Mouse (Mus musculus) midbrain, embryonic 14.5 days (tissue): Measurements from ENCODE around the gene Zbtb25. TPM values are rescaled to one million over a fixed set of nuclear protein-coding genes. Genes with fewer than 3 reads are reported as not detected.

Experiments
- ATAC-seq: fragments of 200-750 bp; cut with Nextera tagmentation; 2 replicates; pipeline ENCODE4 v1.8.0; 2017; ENCODE audit warnings: moderate number of reproducible peaks, moderate library complexity; ENCODE audit not compliant: low FRiP score, low TSS enrichment
- DNase-seq: peaks from one replicate; pipeline ENCODE4 v3.0.0-alpha.2; 2015
- H3K27ac ChIP-seq: fragments of 300-500 bp; sonication (generic); replicated peaks from 2 replicates; pipeline ENCODE4 v1.5.1; 2014; ENCODE audit warnings: mild to moderate bottlenecking, low read depth, low read length, moderate library complexity
- H3K27me3 ChIP-seq: fragments of 300-500 bp; sonication (generic); 2 replicates; pipeline ENCODE4 v1.6.1; 2014; ENCODE audit warnings: low read length, control low read depth, mixed read lengths; ENCODE audit not compliant: control insufficient read depth, insufficient read depth
- H3K36me3 ChIP-seq: fragments of 300-500 bp; sonication (generic); 2 replicates; pipeline ENCODE4 v1.6.1; 2014; ENCODE audit warnings: low read length, control low read depth; ENCODE audit not compliant: control insufficient read depth, insufficient read depth
- H3K4me1 ChIP-seq: fragments of 300-500 bp; sonication (generic); 2 replicates; pipeline ENCODE4 v1.6.1; 2014; ENCODE audit warnings: mild to moderate bottlenecking, antibody characterized with exemption, low read length, control low read depth; ENCODE audit not compliant: control insufficient read depth, insufficient read depth
- H3K4me2 ChIP-seq: fragments of 300-500 bp; sonication (generic); 2 replicates; pipeline ENCODE4 v1.6.1; 2014; ENCODE audit warnings: mild to moderate bottlenecking, low read length, moderate library complexity
- H3K4me3 ChIP-seq: fragments of 300-500 bp; sonication (generic); replicated peaks from 2 replicates; pipeline ENCODE4 v1.5.1; 2014; ENCODE audit warnings: low read depth, low read length
- H3K9ac ChIP-seq: fragments of 300-500 bp; sonication (generic); replicated peaks from 2 replicates; pipeline ENCODE4 v1.6.1; 2014; ENCODE audit warnings: mild to moderate bottlenecking, low read length, moderate library complexity
- H3K9me3 ChIP-seq: fragments of 300-500 bp; sonication (generic); 2 replicates; pipeline ENCODE4 v1.6.1; 2016; ENCODE audit warnings: low read length, control low read depth, mixed read lengths; ENCODE audit not compliant: control insufficient read depth
- WGBS: fragments of 180-500 bp; shearing (Covaris S2); extraction: QIAGEN DNeasy Blood & Tissue Kit; methylation state at CpG from one replicate; pipeline ENCODE4 v1.1.7; 2014; 5-methylcytosine and 5-hydroxymethylcytosine counted together
- polyA plus RNA-seq: library from polyadenylated mRNA; unstranded; fragments of >200 nt; fragmentation: Nextera tagmentation; extraction: Ambion mirVana; gene quantifications from 2 replicates; pipeline ENCODE4 v1.2.1, GENCODE M21; 2014

Zbtb25 gene
- polyA plus RNA-seq, 1 experiment from 2014 or later: 18.2 TPM

- H3K27me3 ChIP-seq: no peaks in the 10 kb centered on the region
- DNase-seq: no peak
- H3K9me3 ChIP-seq: no peaks in the 10 kb centered on the region
- no peak overlapping the region for H3K27ac ChIP-seq
- no peak overlapping the region for H3K4me3 ChIP-seq
- H3K4me2 ChIP-seq: no peak overlapping the region
- WGBS: 87% methylated on average over 3 of the region's 3 CpGs
- no peak for ATAC-seq
- no peaks in the 10 kb centered on the region for H3K36me3 ChIP-seq
- no peak overlapping the region for H3K9ac ChIP-seq
- H3K4me1 ChIP-seq: peaks cover 15% of the 10 kb centered on the region
These were observed 3.1 kb downstream of the Zbtb25 start for GRCm38 (mm10) chr12:76366276-76366675.

- H3K36me3 ChIP-seq: no peaks in the 10 kb centered on the region
- H3K9me3 ChIP-seq: no peaks in the 10 kb centered on the region
- H3K4me2 ChIP-seq: no peak overlapping the region
- H3K4me1 ChIP-seq: peaks cover 3% of the 10 kb centered on the region
- H3K27ac ChIP-seq: no peak overlapping the region
- DNase-seq (no peak), ATAC-seq (no peak)
- H3K4me3 ChIP-seq: no peak overlapping the region
- no peaks in the 10 kb centered on the region for H3K27me3 ChIP-seq
- H3K9ac ChIP-seq: no peak overlapping the region
- 88% methylated on average over 9 of the region's 9 CpGs for WGBS
These were observed 7.1 kb downstream of the Zbtb25 start for GRCm38 (mm10) chr12:76362303-76362676.

- 72% methylated on average over 9 of the region's 9 CpGs for WGBS
These were observed 7.7 kb downstream of the Zbtb25 start for GRCm38 (mm10) chr12:76361405-76362302.

GRCm38 (mm10) chr12:76360868-76361267 lies 8.5 kb downstream of the Zbtb25 start:
- Histone ChIP-seq H3K4me1 (no peaks in the 10 kb centered on the region), H3K27me3 (no peaks in the 10 kb centered on the region), H3K9ac (no peak overlapping the region), H3K36me3 (no peaks in the 10 kb centered on the region), H3K4me2 (no peak overlapping the region), H3K27ac (no peak overlapping the region), H3K9me3 (no peaks in the 10 kb centered on the region), H3K4me3 (no peak overlapping the region)
- DNase-seq (no peak), ATAC-seq (no peak)
- WGBS: 35% methylated on average over 1 of the region's 1 CpGs

More at GRCm38 (mm10) chr12:76361405-76362302, 7.7 kb downstream of the Zbtb25 start:
- H3K9ac ChIP-seq: no peak overlapping the region
- DNase-seq (no peak), ATAC-seq (no peak)
- H3K4me2 ChIP-seq: no peak overlapping the region
- no peak overlapping the region for H3K27ac ChIP-seq
- H3K4me3 ChIP-seq: no peak overlapping the region
- no peaks in the 10 kb centered on the region for H3K4me1 ChIP-seq
- H3K27me3 ChIP-seq: no peaks in the 10 kb centered on the region
- no peaks in the 10 kb centered on the region for H3K36me3 ChIP-seq
- H3K9me3 ChIP-seq: no peaks in the 10 kb centered on the region

GRCm38 (mm10) chr12:76349680-76350220 lies 19.7 kb downstream of the Zbtb25 start:
- H3K36me3 ChIP-seq: peaks cover 39% of the 10 kb centered on the region
- no peaks in the 10 kb centered on the region for H3K4me1 ChIP-seq
- H3K9ac ChIP-seq: no peak overlapping the region
- ATAC-seq (no peak), DNase-seq (no peak)
- WGBS: 77% methylated on average over 8 of the region's 8 CpGs
- no peaks in the 10 kb centered on the region for H3K9me3 ChIP-seq
- H3K4me2 ChIP-seq: no peak overlapping the region
- no peak overlapping the region for H3K27ac ChIP-seq
- H3K4me3 ChIP-seq: no peak overlapping the region
- H3K27me3 ChIP-seq: no peaks in the 10 kb centered on the region

GRCm38 (mm10) chr12:76345759-76346455 lies 23.5 kb downstream of the Zbtb25 start:
- no peaks in the 10 kb centered on the region for H3K9me3 ChIP-seq
- H3K4me2 ChIP-seq: no peak overlapping the region
- no peak overlapping the region for H3K4me3 ChIP-seq
- H3K9ac ChIP-seq: no peak overlapping the region
- H3K36me3 ChIP-seq: peaks cover 31% of the 10 kb centered on the region
- WGBS: 84% methylated on average over 6 of the region's 6 CpGs
- no peak overlapping the region for H3K27ac ChIP-seq
- no peaks in the 10 kb centered on the region for H3K4me1 ChIP-seq
- DNase-seq (no peak), ATAC-seq (no peak)
- H3K27me3 ChIP-seq: no peaks in the 10 kb centered on the region

GRCm38 (mm10) chr12:76341080-76341479 lies 28.3 kb downstream of the Zbtb25 start:
- no peak for ATAC-seq

GRCm38 (mm10) chr12:76336111-76336965 lies 33.1 kb downstream of the Zbtb25 start:
- Histone ChIP-seq H3K9ac (no peak overlapping the region), H3K4me3 (no peak overlapping the region), H3K9me3 (no peaks in the 10 kb centered on the region), H3K36me3 (no peaks in the 10 kb centered on the region), H3K4me2 (no peak overlapping the region), H3K27me3 (no peaks in the 10 kb centered on the region), H3K27ac (no peak overlapping the region), H3K4me1 (no peaks in the 10 kb centered on the region)
- DNase-seq (no peak), ATAC-seq (no peak)
- WGBS: 79% methylated on average over 17 of the region's 17 CpGs

More at GRCm38 (mm10) chr12:76341080-76341479, 28.3 kb downstream of the Zbtb25 start:
- H3K9ac ChIP-seq: no peak overlapping the region
- no peaks in the 10 kb centered on the region for H3K27me3 ChIP-seq
- no peaks in the 10 kb centered on the region for H3K4me1 ChIP-seq
- no peak overlapping the region for H3K27ac ChIP-seq
- 6% methylated on average over 4 of the region's 4 CpGs for WGBS
- H3K4me3 ChIP-seq: no peak overlapping the region
- peak; percentile 87 for DNase-seq
- no peak overlapping the region for H3K4me2 ChIP-seq
- H3K36me3 ChIP-seq: 0 out of 2 replicates have a peak, but pooled peaks cover 4% of the 10 kb centered on the region
- H3K9me3 ChIP-seq: no peaks in the 10 kb centered on the region
